Mouse (Mus musculus) T-cell, adult 2 months (primary cell): Measurements from ENCODE around the gene Bcl7b.
"Not testable (repeated sequence)": the region's sequence is repeated elsewhere in the genome, so short reads cannot be mapped to it uniquely, and the experiment has no call there.

ENCODE experiments used
- DNase-seq: peaks from one replicate; pipeline ENCODE4 v3.0.0; 2022; ENCODE audit warnings: low spot score

Bcl7b gene

DNA sequence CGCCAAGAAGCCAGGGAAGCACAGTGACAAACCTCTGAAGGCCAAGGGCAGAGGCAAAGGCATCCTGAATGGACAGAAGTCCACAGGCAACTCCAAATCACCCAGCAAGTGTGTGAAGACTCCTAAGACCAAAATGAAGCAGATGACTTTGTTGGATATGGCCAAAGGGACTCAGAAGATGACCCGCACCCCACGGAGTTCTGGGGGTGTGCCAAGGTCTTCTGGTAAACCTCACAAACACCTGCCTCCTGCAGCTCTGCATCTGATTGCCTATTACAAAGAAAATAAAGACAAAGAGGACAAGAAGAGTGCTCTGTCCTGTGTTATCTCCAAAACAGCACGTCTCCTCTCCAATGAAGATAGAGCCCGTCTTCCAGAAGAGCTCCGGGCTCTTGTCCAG is 48.8 kb downstream of the Bcl7b start:
- no peak for DNase-seq

GRCm38 (mm10) chr5:135220941-135221340 is 52.9 kb downstream of the Bcl7b start:
- DNase-seq: no peak

GRCm38 (mm10) chr5:135222066-135222465 is 54.0 kb downstream of the Bcl7b start:
- no peak for DNase-seq

GRCm38 (mm10) chr5:135224169-135224568 is 56.1 kb downstream of the Bcl7b start:
- no peak for DNase-seq

- DNase-seq: not testable (repeated sequence)
Measured at GRCm38 (mm10) chr5:135225879-135226278, 57.8 kb downstream of the Bcl7b start.

GRCm38 (mm10) chr5:135230186-135230585 is 62.1 kb downstream of the Bcl7b start:
- DNase-seq: no peak
